Mouse (Mus musculus): ENCODE results near the gene D16Ertd472e. TPM values are rescaled to one million over a fixed set of nuclear protein-coding genes. Genes with fewer than 3 reads are reported as not detected.

D16Ertd472e gene
- polyA plus RNA-seq, 1 experiment from 2014 or later = 12.4 TPM

DNA sequence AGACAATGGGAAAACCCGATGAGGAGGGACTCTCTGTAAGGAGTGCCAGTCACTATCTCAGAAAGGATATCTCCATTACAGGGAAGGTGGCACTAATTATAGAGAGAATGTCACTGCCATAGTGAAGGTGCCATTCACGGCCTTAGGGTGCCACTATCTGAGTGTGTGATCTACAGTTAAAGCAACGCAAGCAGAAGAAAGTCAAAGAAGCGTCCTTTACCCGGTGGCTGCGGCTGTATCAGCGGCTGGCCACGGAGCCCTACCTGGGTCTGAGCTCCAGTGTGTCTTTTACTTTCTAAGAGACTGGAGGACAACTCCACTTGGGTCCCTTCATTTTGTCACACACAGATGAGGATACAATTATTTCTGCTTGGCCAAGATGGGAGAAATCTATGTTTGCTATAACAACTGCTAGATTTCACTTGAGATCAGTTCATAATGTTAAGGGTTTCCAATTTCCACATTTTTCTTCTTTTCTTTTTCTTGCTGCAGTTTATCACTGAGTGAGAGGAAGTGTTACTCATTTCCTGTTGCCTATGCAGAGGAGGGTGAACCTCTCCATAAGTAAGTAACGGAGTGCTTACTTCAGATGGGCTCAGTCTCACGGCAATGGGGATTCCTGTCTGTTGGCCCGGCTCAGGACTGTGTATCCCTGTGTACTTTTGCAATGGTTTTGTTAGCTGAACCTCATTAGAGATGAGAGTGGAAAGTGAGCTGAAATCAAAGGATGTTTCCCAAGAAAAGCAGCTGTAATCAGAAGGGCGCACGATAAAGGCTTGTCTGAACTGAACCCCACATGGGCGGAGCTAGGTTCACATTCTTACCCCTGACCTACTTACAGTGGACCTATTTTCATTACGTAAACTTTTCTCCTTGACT lies 13.2 kb downstream of the D16Ertd472e start:
- H3K36me3 ChIP-seq = no peaks in the 10 kb centered on the region

DNA sequence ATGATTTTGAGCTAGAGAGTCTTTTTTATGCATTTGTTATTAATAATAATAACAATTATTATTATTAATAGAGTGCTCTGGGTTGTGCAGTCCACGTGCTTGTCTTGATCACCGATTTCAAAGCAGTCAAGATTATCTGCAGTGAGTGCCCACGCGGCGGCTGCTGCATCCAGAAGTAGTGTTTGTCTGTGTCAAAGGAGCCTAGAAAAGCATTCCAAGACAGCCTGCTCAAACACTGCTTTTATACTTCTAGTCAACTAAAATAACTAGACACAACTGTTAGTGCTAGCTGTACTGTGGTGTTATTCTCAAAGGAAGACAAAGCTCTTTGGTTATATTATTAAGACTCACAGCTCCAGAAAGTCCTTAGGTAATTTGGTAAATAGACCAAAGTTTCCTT lies 15.9 kb downstream of the D16Ertd472e start:
- Histone ChIP-seq H3K9me3 (no peaks in the 10 kb centered on the region), H3K36me3 (peaks cover 7% of the 10 kb centered on the region; the same call in 1 of the 2 replicates), H3K9ac (no peak overlapping the region), H3K4me3 (replicated peaks) (no peak overlapping the region), H3K27me3 (replicated peaks) (no peaks in the 10 kb centered on the region), H3K4me2 (no peak overlapping the region), H3K4me1 (no peaks in the 10 kb centered on the region), H3K27ac (no peak overlapping the region)
- no peak for ATAC-seq (ENCODE audit: insufficient read depth, low FRiP score, low read depth)
- 78% methylated on average over 5 of the region's 5 CpGs for WGBS

More for the DNA sequence above, 13.2 kb downstream of the D16Ertd472e start:
- Histone ChIP-seq H3K9me3 (no peaks in the 10 kb centered on the region), H3K4me2 (no peak overlapping the region), H3K9ac (no peak overlapping the region), H3K4me1 (no peaks in the 10 kb centered on the region), H3K4me3 (replicated peaks) (no peak overlapping the region), H3K27ac (no peak overlapping the region), H3K27me3 (replicated peaks) (no peaks in the 10 kb centered on the region)
- WGBS = 72% methylated on average over 15 of the region's 15 CpGs
- no peak for ATAC-seq (ENCODE audit: insufficient read depth, low FRiP score, low read depth)

DNA sequence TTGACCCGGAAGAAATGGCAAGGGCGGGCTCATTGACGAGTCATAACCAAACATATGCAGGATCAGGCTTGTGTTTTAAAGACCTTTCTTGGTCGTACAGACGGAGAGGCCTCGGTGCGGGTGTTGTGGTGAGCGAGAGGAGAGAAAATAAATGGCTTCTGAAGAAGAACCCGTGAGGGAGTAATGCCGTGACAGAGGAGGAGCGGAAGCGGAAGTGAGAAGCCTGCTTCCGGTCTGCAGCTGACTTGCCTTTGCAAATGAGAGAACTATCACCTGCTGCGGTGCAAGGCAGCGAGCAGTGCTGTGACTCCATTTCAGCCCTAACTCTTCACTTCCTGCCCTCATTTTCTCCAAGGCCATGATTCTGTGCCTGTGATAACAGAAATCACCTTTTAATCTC lies 16.4 kb downstream of the D16Ertd472e start:
- H3K36me3 ChIP-seq = peaks cover 7% of the 10 kb centered on the region; the same call in 1 of the 2 replicates
- no peak for ATAC-seq (ENCODE audit: insufficient read depth, low FRiP score, low read depth)
- H3K9ac ChIP-seq = no peak overlapping the region
- H3K9me3 ChIP-seq = no peaks in the 10 kb centered on the region
- no peak overlapping the region for H3K27ac ChIP-seq
- H3K27me3 ChIP-seq (replicated peaks) = no peaks in the 10 kb centered on the region
- WGBS = 79% methylated on average over 15 of the region's 15 CpGs
- no peak overlapping the region for H3K4me2 ChIP-seq
- H3K4me1 ChIP-seq = no peaks in the 10 kb centered on the region
- H3K4me3 ChIP-seq (replicated peaks) = no peak overlapping the region

DNA sequence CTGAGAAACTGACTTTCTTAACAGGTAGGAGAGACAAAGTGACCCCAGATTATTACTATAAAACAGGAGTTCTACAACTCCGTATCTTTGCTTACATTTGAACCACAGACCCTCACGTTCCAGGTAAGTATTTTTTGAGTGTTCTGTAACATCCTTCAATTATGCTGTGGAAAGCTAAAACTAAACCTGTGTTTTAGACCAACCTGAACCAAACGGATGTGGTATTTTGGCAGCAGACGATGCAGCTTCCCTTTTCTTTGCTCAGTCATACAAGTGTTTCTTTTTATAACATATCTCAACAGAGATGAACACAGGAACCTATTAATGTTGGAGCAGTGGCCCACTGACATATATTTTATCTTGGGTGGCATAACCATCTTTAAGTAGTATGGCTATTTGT lies 18.9 kb downstream of the D16Ertd472e start:
- H3K27me3 ChIP-seq (replicated peaks) = no peaks in the 10 kb centered on the region
- ATAC-seq (ENCODE audit: insufficient read depth, low FRiP score, low read depth) = no peak
- no peak overlapping the region for H3K4me3 ChIP-seq (replicated peaks)
- no peaks in the 10 kb centered on the region for H3K9me3 ChIP-seq
- H3K4me1 ChIP-seq = no peaks in the 10 kb centered on the region
- H3K27ac ChIP-seq = no peak overlapping the region
- no peak overlapping the region for H3K9ac ChIP-seq
- WGBS = 89% methylated on average over 4 of the region's 4 CpGs
- peaks cover 7% of the 10 kb centered on the region; the same call in 1 of the 2 replicates for H3K36me3 ChIP-seq
- H3K4me2 ChIP-seq = no peak overlapping the region

DNA sequence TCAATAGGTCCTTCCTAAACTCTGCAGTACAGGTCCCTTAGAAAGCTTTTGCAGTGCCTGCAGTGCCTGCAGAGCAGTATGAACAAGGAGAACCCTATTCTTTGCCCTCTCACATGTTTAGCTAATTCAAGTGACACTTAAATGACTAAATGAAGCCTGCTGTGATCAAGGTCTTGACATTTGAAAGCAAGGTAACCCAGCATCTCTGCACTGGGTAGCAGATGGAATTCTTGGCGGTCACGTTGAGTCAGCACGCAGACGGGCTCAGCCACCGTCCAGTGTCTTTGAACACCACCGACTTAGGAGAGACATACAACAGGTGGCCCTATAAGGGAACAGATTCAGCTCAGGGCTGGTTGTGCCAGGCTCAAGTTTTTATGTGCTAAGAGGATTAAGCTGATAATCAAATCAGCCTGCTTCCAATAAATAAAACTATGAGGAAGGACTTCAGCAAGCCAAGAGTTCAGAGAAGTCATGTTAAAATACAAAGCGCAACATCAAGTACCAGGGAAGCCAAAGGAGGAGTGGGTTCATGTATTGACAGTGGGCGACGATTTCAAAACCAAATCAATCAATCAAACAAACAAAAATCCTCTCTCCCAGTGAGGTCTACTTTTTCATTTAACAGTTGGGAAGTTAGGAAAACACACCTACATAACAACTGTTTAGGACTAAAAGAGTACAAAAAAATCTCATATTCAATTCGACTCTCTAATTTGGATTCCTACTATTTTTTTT lies 21.4 kb downstream of the D16Ertd472e start:
- no peaks in the 10 kb centered on the region for H3K9me3 ChIP-seq
- no peaks in the 10 kb centered on the region for H3K27me3 ChIP-seq (replicated peaks)
- H3K4me2 ChIP-seq = no peak overlapping the region
- peaks cover 7% of the 10 kb centered on the region; the same call in 1 of the 2 replicates for H3K36me3 ChIP-seq
- H3K4me1 ChIP-seq = no peaks in the 10 kb centered on the region
- no peak for ATAC-seq (ENCODE audit: insufficient read depth, low FRiP score, low read depth)
- H3K27ac ChIP-seq = no peak overlapping the region
- no peak overlapping the region for H3K4me3 ChIP-seq (replicated peaks)
- no peak overlapping the region for H3K9ac ChIP-seq
- WGBS = 82% methylated on average over 10 of the region's 10 CpGs

DNA sequence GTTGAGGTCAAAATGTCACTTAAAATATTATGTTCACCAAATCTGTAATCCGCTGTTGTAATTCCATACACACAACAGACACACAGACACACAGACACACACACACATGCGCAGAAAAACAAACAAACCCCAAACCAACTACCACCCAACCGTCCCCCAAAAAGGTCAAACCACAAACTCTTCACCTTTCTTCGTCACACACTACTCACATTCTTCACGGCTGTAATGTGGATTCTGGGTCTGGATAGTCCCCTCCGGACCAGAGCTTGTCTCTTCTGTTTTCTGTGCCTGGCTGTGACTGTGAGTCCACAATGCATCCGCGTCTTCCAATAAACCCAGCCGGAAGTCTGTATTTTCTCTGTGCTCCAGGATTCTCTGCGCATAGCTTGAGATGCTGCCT lies 29.1 kb downstream of the D16Ertd472e start:
- no peaks in the 10 kb centered on the region for H3K27me3 ChIP-seq (replicated peaks)
- H3K27ac ChIP-seq = no peak overlapping the region
- no peak for ATAC-seq (ENCODE audit: insufficient read depth, low FRiP score, low read depth)
- 92% methylated on average over 10 of the region's 10 CpGs for WGBS
- H3K9me3 ChIP-seq = no peaks in the 10 kb centered on the region
- 0 out of 2 replicates have a peak, but pooled peaks cover 5% of the 10 kb centered on the region for H3K36me3 ChIP-seq
- H3K4me1 ChIP-seq = no peaks in the 10 kb centered on the region
- H3K4me3 ChIP-seq (replicated peaks) = no peak overlapping the region
- H3K4me2 ChIP-seq = no peak overlapping the region
- H3K9ac ChIP-seq = no peak overlapping the region

DNA sequence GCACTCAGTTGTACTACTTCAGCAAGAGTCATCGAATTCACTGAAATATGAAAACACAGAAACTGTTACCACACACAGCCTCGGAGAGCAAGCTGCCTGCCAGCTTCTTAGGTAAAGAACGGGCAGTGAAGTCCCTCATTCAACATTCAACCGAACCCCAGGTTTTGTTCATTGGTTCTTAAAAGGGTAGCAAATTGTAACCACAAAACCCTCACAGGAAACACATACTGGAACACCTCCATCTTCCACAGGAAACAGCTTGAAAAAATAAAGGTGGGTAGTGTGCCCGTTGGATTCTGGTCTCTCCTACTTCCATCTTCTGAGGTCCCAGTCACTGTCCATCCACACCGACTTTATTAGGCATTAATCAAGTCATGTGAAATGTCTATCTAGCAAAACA lies 30.0 kb downstream of the D16Ertd472e start:
- 88% methylated on average over 6 of the region's 6 CpGs for WGBS
- H3K9ac ChIP-seq = no peak overlapping the region
- no peak for ATAC-seq (ENCODE audit: insufficient read depth, low FRiP score, low read depth)
- no peak overlapping the region for H3K27ac ChIP-seq
- no peaks in the 10 kb centered on the region for H3K4me1 ChIP-seq
- no peaks in the 10 kb centered on the region for H3K9me3 ChIP-seq
- H3K27me3 ChIP-seq (replicated peaks) = no peaks in the 10 kb centered on the region
- 0 out of 2 replicates have a peak, but pooled peaks cover 5% of the 10 kb centered on the region for H3K36me3 ChIP-seq
- no peak overlapping the region for H3K4me2 ChIP-seq
- H3K4me3 ChIP-seq (replicated peaks) = no peak overlapping the region

DNA sequence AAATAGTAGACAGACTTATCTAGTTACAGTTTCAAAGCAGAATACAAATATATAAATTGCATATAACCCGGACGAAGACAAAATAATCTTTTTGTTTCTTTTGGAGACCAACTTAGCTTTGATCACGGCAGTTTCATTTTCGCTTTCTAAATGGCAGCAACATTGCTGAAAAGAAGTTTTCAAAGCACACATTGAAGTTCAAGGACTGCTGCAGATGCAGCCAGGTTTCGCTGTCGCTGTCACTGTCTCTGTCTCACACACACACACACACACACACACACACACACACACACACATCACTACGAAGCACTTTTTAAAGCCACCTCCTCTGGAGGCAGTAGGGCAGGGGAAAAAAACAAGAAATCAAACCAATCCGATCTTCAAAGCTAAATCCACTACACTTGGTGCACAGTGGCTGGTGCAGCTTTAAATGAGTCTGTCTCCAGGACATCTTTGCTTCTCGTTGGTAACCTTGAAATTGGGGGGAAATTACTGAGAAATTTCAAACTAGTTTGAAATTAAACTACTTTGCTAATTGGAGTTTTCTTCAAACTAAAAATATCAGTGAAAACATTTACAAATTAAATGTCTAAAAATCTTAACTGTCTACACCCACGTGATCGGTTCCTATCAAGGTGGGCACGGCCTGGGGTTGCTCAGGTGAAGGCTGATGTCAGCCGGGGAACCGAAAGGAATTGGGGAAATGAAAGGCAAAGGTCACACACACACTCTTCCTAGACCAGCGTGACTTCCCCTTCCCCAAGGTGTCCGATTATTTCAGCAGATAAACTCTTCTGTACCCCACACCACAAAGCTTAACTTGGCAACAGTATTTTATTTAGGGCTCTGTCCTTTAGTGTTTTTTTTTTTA lies 35.9 kb downstream of the D16Ertd472e start:
- 80% methylated on average over 16 of the region's 16 CpGs for whole genome bisulfite sequencing
- Histone ChIP-seq H3K9ac (no peak overlapping the region), H3K4me2 (no peak overlapping the region), H3K27ac (no peak overlapping the region), H3K27me3 (replicated peaks) (no peaks in the 10 kb centered on the region), H3K9me3 (no peaks in the 10 kb centered on the region), H3K4me3 (replicated peaks) (no peak overlapping the region), H3K36me3 (no peaks in the 10 kb centered on the region), H3K4me1 (no peaks in the 10 kb centered on the region)
- no peak for ATAC-seq (ENCODE audit: insufficient read depth, low FRiP score, low read depth)

DNA sequence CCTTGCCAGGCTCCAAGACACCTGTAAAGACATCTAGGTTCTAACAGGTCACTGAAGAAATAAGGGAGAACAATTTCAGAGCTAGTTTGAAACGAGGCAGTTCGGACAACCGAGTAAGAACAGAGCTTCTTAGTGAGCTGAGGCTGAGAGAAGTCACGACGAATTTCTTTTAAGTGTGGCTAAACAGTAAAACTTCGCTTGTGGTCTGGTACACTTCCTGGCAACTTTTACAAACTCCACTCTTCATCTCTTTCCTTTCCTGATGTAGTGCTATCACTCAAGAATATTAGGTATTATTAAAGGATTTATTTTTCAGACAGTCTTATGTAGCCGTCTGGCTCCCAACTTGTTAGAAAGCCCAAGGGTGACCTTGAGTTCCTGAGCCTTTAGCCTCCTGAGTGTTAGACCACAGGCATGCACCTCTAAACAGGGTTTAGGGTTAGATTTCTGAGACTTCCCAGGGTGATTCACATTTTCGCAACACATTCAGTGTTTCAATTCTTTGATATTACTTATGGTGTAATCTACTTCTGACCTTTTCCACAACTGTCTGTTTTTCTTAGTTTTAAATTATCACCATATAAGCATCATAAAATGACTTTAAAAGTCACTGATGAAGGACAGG lies 38.6 kb downstream of the D16Ertd472e start:
- WGBS = 77% methylated on average over 8 of the region's 8 CpGs
- H3K27ac ChIP-seq = no peak overlapping the region
- no peak overlapping the region for H3K9ac ChIP-seq
- no peak overlapping the region for H3K4me2 ChIP-seq
- H3K27me3 ChIP-seq (replicated peaks) = no peaks in the 10 kb centered on the region
- no peak overlapping the region for H3K4me3 ChIP-seq (replicated peaks)
- no peaks in the 10 kb centered on the region for H3K4me1 ChIP-seq
- no peaks in the 10 kb centered on the region for H3K36me3 ChIP-seq
- no peaks in the 10 kb centered on the region for H3K9me3 ChIP-seq
- no peak for ATAC-seq (ENCODE audit: insufficient read depth, low FRiP score, low read depth)

DNA sequence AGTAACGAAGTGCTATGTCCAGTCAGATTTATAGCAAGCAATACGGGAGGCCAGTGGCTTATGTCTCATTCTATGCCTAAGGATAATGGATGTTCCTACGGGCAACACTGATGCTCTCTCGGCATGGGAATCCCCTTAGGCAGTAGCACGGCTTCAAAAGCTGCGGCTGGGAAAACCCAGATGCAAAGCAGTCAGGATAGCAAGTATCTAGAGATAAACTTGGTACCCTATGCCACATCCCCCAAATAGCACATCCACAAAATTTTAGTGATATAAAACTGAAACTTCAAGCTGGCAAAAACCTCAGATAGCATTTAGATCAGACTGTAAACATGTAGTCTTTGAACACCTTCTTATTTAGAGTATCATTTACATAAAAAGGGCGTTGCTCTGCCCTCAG lies 39.2 kb downstream of the D16Ertd472e start:
- H3K9ac ChIP-seq = no peak overlapping the region
- ATAC-seq (ENCODE audit: insufficient read depth, low FRiP score, low read depth) = no peak
- no peak overlapping the region for H3K4me3 ChIP-seq (replicated peaks)
- H3K4me2 ChIP-seq = no peak overlapping the region
- WGBS = 68% methylated on average over 7 of the region's 7 CpGs
- H3K27ac ChIP-seq = no peak overlapping the region
- no peaks in the 10 kb centered on the region for H3K27me3 ChIP-seq (replicated peaks)
- no peaks in the 10 kb centered on the region for H3K9me3 ChIP-seq
- no peaks in the 10 kb centered on the region for H3K36me3 ChIP-seq
- no peaks in the 10 kb centered on the region for H3K4me1 ChIP-seq

DNA sequence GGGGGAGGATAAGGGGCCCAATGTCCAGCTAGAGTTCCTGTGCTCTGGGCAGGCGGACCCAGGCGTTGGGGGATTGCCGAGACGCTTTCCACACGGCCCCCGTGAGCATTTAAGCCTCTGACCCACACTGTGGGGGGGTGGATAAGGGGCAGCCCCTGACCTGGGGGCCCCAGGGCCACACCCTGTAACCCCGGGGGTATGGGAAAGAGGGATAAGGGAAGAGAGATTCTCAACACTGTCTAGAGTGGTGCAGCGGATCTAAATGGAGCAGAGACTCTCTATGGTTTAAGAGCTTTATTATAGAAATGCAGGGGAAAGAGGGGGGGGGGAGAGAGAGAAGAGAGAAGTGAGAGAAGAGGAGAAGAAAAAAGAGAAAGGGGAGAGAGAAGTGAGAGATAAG lies 42.0 kb downstream of the D16Ertd472e start:
- H3K4me3 ChIP-seq (replicated peaks) = no peak overlapping the region
- ATAC-seq (ENCODE audit: insufficient read depth, low FRiP score, low read depth) = no peak
- H3K9ac ChIP-seq = no peak overlapping the region
- H3K27me3 ChIP-seq (replicated peaks) = no peaks in the 10 kb centered on the region
- H3K4me2 ChIP-seq = no peak overlapping the region
- 55% methylated on average over 8 of the region's 8 CpGs for WGBS
- H3K27ac ChIP-seq = no peak overlapping the region
- no peaks in the 10 kb centered on the region for H3K9me3 ChIP-seq
- H3K36me3 ChIP-seq = no peaks in the 10 kb centered on the region
- no peaks in the 10 kb centered on the region for H3K4me1 ChIP-seq

Measured in stomach, embryonic 15.5 days (tissue).